Mouse (Mus musculus) right cerebral cortex, postnatal 10 days (tissue): ENCODE measurements at regions not wholly inside any gene's neighbourhood (a gene's known extent, or its start where the extent isn't known, plus 50 kb on each side); places are given as distances from the start of the nearest gene placed in this dataset.

Experiments used
- DNase-seq, 2 experiments: peaks; one replicate each; pipeline ENCODE4 v3.0.0; 2021; ENCODE audit warnings: low spot score in 2 of 2

DNA sequence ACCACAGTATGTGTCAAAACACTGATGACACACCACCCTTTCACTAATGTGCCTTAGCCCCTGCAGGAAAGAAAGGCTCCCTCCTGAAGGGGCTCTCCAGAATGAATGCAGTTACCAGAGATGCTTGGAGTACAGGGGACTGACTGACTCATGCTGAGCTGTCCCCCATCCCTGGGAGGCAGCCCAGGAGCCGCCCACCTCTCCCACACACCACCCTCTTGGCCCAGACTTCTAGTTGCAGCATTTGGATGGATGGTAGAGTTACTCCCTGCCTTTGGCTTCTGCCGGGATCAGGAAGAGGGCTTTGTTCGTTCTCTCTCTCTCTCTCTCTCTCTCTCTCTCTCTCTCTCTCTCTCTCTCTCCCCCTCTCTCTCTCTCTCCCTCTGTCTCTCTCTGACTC lies 53.4 kb upstream of the Jun start:
- DNase-seq: peak in 1 of 2 experiments; percentile 39

DNA sequence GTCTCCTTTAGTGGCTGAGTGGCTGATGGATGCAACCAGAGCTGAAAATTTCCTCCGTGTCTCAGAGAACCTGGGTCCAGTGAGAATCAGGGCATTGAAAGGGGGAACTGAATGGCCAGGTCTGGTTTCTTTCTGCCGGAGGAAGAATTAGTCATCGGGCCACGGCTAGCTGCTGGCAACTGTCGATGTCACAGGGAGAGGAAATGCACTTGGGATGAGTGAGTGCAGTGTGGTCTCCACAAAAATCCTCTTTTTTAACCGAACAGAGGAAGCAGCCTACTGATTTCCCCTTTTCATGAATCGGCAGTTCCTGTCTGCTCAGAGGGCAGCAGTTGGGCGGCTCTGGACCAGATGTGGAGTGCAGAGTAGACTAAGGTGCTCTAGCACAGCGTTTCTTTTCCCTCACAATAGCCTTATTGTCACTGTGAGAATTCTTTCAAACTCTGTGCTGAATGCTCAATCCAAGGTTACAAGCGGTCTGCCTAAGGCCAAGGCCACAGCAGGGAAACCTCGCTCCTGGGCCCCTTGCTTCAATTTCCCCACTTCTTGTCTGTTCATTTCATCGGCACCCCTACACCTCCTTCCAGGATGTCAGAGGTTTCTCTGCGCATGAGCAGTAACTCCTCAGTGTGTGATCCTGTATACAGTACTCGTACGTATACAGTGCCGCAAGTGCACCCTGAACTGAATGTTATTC lies 54.1 kb upstream of the Jun start:
- peak; percentile 36 to 54 for DNase-seq

DNA sequence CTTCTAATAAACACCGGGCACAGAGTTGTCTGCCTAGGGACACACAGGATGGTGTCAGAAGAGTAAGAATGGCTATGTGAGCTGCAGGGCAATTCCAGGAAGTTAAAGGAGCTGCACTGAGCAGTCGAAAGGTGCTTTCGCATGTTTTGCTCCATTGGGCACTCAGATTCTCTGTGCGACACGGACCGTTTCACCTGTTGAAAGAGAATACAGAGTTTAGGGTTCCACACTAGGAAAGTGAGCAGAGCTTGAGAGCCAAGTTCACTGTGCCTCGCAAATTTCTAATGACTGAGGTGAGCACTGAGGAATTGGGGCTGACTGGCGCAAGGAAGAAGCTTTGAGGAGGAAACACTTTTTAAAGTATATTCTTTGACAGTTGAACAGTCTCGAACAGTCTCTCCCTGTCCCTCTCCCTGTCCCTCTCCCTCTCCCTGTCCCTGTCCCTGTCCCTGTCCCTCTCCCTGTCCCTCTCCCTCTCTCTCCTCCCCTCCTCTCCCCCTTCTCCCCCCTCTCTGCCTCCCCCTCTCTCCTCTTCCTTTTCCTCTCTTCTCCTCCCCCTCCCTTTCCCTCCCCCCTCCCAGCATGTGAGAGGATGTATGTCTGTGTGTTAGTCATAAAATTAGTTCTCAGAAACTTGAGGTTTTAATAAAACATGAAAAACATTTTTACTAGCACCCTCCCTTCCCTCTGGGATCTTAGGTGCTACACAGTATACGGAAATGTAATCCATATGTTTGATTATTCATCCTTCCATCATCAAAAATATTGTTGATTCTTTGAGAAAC lies 55.1 kb upstream of the Jun start:
- DNase-seq: no peak

DNA sequence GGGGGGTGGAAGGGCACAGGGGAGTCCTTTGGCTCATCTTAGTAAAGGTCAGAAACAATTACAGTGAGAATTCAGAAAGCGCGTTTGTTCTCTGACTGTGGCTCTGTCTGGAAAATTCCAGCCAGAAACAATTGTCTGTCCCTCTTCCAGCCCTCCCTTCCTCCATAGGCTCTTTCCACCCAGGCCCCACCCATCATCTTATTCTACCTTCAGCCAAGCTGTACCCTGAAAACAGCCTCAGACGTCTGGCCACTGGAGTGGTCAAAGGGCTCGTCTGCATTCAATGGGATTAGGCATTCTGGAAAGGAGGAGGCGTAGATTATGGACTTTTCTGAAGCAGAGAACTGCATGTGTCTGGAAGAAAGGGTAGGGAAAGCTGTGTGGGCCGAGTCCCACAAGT lies 56.8 kb upstream of the Jun start:
- DNase-seq: no peak

- DNase-seq: no peak
Measured at GRCm38 (mm10) chr4:95110828-95111227, 58.8 kb upstream of the Jun start.

DNA sequence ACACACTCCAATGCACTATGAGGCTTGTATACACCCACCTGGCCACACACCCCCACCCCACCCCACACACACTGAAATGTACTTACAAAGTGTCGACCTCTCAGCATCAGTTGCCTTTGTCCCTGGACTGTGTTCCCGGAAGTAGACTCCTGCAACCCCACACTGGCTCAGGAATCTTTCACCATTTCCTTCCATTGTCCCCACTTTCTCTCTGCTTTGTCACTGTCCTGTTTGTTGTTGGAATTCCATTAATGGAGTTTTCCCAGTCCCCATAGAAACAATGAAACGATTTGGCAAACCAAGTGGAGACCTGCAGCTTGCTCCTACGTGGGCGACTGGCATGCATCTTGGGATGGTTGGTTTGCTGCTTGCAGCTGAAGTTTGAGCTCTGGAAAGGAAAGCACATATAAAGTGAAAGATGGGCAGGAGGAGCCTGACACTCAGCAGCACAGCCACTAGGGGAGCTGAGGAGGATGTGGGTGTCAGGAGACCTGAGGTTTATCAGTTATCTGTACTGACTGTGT lies 65.2 kb upstream of the Jun start:
- DNase-seq: no peak

DNA sequence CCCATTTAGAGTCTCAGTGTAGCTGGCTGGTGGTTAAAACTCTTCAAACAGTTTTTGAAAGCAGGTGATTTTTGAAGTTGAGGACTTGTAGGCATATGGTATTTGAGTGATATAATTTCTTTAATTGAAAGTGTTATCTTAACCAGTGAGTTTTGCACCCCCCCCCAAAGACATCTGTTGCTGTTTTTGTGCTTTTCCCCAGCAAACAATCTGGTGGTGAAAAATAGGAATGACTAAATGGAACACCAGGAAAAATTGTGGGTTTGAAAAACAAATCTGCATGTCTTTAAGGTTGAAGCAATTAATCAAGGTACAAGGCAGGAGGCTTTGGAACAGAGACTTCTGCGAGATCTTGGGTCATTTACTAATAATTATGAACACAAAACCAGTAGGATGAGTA lies 68.9 kb upstream of the Jun start:
- no peak for DNase-seq

DNA sequence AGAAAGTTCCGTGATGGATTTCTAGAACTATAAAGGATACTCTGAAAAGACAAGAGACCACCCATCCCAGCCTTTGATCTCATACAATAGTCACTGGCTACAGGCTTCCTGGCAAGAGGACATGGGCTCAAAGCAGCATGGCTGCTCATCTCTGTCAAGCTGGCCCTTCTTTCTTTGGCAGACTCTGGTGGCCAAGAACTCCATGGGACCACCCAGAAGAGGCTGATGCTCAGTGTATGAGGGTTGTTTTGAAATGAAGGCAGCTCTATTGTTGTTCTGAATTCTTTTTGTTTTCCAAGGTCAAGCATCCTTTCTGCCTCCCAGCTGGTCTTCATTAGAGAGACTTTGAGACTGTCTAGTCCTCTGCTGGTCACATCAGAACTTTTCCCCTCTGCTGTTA lies 73.3 kb upstream of the Jun start:
- DNase-seq: no peak

- DNase-seq: no peak
Measured at GRCm38 (mm10) chr4:95127970-95128369, 75.9 kb upstream of the Jun start.

DNA sequence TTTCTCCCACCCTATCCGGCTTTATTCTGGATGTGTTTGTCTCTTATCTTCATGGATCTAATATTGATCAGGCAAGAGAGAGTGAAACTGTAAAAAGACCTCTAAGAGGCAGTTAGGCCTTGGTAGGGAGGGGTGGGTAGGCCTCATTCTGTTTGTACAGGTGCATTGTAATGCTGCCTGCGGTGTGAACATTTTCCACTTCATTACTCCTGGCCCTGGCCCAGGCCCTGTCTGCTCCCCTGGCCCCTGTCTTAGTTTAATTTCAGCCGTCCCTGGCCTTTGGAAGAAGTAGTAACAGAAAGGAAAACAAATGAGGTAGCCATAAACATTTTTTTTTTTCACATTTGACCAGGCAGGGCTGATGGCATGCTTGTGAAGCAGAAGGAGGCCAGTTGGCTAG lies 81.8 kb upstream of the Jun start:
- DNase-seq: no peak

DNA sequence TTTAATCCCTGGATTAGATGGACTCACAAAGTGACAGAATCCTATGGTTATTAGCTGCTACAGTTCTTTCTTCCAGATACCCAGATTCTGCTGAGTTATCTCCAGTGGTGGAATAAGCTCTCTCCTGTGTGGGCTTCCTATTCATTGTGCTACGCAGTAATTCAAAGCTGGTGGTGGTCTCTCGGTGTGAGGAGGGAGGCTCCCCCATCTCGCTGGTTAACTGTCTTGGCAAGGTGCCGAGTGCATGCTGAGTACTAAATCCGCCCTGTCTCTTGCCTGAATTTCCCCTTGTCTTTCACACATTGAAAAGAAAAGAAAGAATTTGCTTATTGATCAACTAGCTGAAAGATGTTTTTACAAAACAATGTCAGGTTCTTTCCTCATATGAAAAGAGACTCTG lies 82.6 kb upstream of the Jun start:
- DNase-seq: no peak

DNA sequence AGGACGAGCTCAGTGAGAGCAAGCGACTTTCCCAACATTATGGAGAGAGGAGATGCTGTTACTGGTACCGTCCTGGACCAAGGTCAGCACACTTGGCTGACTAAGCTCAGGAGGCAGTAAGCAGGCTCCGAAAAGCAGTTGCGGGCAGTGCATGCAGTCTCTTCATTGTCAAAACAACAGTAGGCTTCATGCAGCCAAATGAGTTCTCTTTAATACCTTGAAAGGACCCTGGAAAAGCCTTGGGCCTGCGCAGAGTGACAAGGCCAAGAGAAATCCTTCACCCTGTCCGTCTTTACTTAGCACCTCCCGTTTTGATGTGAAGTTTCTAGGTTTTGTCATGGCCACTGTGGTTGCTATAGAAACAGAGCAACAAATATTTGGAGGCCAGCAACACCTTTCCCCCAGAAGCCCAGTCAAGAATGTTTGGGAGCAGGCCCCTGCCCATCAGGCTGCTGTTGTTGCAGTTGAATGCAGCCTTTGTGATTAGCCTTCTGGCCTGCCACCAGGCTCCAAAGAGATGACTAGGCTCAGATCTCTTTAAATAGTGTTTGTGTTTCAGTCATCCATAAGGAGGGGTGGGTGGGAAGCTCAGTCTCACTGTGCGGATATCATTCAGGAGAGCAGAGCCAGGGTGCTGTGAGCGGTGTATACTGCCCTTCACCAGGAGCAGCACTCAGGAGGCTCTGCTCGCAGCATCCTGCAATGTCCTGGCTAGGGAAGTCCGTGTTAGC lies 85.6 kb upstream of the Jun start:
- no peak for DNase-seq

GRCm38 (mm10) chr4:95138676-95139075 lies 86.7 kb upstream of the Jun start:
- DNase-seq: no peak

- DNase-seq: no peak
Measured at GRCm38 (mm10) chr4:95141253-95141652, 89.2 kb upstream of the Jun start.

DNA sequence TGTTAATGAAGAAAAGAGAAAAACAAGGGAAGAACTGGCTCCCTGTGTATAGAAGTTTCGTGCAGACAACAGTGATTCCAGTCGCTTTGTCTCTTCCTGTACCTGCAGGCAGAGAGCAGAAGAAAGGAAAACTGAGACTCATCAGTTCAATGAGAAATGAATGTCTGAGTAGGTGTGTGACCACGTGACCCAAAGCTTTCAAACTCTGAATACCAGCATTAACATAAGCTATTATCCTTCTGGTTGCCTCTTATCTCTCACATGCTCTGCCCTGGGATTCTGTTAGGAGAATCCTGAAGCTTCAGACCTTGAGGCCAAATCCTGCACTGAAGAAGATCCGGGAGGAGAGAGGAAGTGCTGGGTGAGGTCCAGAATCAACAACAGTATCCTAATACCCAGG lies 91.1 kb upstream of the Jun start:
- DNase-seq: no peak

DNA sequence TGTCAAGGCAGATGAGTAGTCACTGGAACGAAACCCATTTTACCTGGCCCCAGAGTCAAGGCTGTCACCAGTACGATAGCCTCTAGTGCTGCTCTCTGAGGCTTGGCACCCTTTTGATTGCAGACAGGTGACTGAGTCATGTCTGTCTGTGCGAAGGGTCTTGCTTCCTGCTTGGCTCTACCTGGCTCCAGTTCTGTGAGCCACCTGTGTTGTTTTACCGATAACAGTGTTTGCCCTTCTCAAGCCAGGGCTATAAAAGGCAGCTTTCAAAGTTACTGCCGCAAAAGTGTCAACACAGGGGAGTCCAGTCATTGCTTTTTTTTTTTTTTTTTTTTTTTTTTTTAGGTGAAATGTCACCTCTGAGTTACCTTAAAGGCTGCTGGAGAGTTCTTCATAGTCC lies 91.6 kb upstream of the Jun start:
- no peak for DNase-seq

GRCm38 (mm10) chr4:95144440-95144839 lies 92.4 kb upstream of the Jun start:
- no peak for DNase-seq

GRCm38 (mm10) chr4:95146268-95146667 lies 94.2 kb upstream of the Jun start:
- no peak for DNase-seq

GRCm38 (mm10) chr4:95148665-95149064 lies 96.6 kb upstream of the Jun start:
- no peak for DNase-seq

DNA sequence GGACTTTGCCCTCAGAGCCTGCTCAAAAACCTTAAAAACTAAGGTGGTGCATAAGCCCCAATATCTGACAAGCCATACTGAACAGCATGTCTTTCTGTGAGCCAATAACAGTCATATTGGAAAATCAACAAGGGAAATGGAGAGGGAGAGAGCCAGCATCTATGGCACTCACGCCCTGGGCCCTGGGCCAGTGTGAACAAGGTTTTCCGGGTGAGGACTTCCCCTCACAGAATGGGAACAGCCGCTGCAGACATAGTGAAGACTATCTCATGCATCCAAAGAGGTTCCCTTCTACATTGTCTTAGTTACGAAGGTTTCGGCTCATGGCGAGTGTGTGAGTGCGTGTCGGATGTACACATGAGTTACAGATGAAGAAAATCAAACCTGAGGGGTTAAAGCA lies 99.7 kb upstream of the Jun start:
- DNase-seq: no peak

- no peak for DNase-seq
Measured at GRCm38 (mm10) chr4:95152431-95153115, 100.6 kb upstream of the Jun start.

DNA sequence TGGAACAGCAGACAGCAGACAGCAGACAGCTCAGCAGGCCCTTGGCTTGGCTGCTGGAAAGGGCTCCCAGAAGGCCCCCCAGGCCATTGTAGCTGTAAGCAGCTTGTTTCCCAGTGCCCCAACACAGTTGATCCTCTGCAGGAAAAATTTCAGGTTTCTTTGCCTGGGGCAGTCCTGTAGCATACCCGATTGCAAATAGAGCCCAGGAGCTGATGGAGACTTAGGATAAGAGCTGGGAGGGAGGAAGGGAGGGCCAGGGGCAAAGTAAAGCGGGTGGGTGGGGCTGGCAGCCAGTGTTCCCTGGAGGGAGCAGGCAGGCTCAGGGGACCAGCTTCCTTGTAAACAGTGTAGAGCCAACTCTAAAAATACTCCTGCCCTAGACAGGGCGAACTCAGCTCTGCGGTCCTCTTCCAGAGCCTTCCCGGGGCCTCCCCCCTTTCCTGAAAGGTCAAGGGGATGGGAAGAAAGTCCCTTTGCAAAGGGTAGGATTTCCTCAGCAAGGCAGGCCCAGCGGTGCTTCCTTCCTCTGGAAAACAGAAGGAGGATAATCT lies 101.8 kb upstream of the Jun start:
- no peak for DNase-seq
